Mouse (Mus musculus): ENCODE results near the gene Rab3c. TPM values are rescaled to one million over a fixed set of nuclear protein-coding genes. Genes with fewer than 3 reads are reported as not detected.

Rab3c gene
- polyA plus RNA-seq, 1 experiment from 2014 or later = 3.1 TPM

DNA sequence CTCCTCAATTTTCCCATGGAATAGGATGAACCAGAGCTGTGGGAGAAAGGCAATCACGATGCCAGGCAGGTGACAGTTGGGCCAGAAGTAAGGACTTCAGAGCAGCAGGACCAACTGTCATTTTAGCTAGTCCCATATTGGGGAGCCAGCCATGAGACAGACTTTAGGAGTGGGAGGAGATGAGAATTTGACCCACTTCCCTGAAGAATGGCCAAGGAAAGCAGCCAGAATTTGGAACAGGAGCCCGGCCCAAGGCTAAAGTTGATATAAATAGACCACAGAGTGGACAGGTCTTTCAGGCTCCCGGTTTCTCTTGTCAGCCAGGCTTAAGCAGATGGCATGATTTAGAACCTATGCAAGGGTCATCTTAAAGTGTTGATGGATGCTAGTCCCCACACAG, 213.6 kb downstream of the Rab3c start:
- TF ChIP-seq CTCF (IDR thresholded peaks at IDR 0.05; ENCODE audit: low read depth) (no peak), EP300 (optimal IDR thresholded peaks at IDR 0.05) (no peak)
- no peak overlapping the region for H3K27ac ChIP-seq (replicated peaks)
- no peaks in the 10 kb centered on the region for H3K36me3 ChIP-seq (ENCODE audit: control insufficient read depth, insufficient read depth, low read length)
- WGBS = 51% methylated on average over 3 of the region's 3 CpGs
- no peaks in the 10 kb centered on the region for H3K27me3 ChIP-seq (ENCODE audit: control insufficient read depth, insufficient read depth, low read length)
- H3K4me1 ChIP-seq (replicated peaks; ENCODE audit: control insufficient read depth, insufficient read depth) = no peaks in the 10 kb centered on the region
- no peaks in the 10 kb centered on the region for H3K9me3 ChIP-seq (ENCODE audit: control insufficient read depth, low read length)
- no peak for ATAC-seq (ENCODE audit: low FRiP score, low TSS enrichment)
- no peak for DNase-seq (ENCODE audit: low spot score)
- H3K4me2 ChIP-seq (replicated peaks; ENCODE audit: low read depth) = no peak overlapping the region
- no peak overlapping the region for H3K9ac ChIP-seq (ENCODE audit: low read length)
- no peak overlapping the region for H3K4me3 ChIP-seq (ENCODE audit: low read depth, low read length)

- Histone ChIP-seq H3K36me3 (ENCODE audit: control insufficient read depth, insufficient read depth, low read length) (no peaks in the 10 kb centered on the region), H3K9ac (ENCODE audit: low read length) (no peak overlapping the region), H3K9me3 (ENCODE audit: control insufficient read depth, low read length) (no peaks in the 10 kb centered on the region), H3K4me2 (replicated peaks; ENCODE audit: low read depth) (no peak overlapping the region), H3K27ac (replicated peaks) (no peak overlapping the region), H3K4me1 (replicated peaks; ENCODE audit: control insufficient read depth, insufficient read depth) (no peaks in the 10 kb centered on the region), H3K4me3 (ENCODE audit: low read depth, low read length) (no peak overlapping the region), H3K27me3 (ENCODE audit: control insufficient read depth, insufficient read depth, low read length) (no peaks in the 10 kb centered on the region)
- ATAC-seq (ENCODE audit: low FRiP score, low TSS enrichment) (no peak), DNase-seq (ENCODE audit: low spot score) (no peak)
- 81% methylated on average over 2 of the region's 2 CpGs for WGBS
- TF ChIP-seq CTCF (IDR thresholded peaks at IDR 0.05; ENCODE audit: low read depth) (no peak), EP300 (optimal IDR thresholded peaks at IDR 0.05) (no peak)
Measured at GRCm38 (mm10) chr13:110066674-110067073, 214.1 kb downstream of the Rab3c start.

DNA sequence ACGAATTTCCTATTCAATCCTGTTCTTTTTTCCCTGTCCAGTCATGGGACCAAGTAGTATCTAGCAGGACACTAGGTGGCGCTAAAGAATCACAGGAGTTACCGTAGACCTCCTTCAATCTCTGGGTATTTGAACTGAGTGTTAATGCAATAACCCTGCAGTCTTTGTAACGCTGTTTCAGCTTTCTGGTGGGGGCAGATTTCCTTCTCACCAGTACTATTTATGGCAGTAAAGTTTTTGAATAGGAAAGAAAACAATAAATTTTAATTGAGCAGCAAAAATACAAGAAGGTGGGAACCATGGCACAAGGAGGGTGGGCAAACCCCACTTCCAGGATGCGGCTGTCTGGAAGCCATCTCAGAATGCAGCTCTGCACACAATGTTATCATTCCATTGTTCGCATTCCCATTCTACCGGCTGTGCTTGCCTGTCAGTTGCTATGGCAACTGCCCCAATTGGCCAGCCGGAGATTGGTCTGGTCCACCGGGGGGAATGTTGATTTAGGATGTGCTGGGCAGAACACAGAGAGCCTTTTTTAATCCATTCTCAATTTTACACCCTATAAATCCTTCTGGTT, 217.9 kb downstream of the Rab3c start:
- DNase-seq (ENCODE audit: low spot score) = peak; percentile 61
- Histone ChIP-seq H3K27ac (replicated peaks) (no peak overlapping the region), H3K27me3 (ENCODE audit: control insufficient read depth, insufficient read depth, low read length) (no peaks in the 10 kb centered on the region), H3K36me3 (ENCODE audit: control insufficient read depth, insufficient read depth, low read length) (no peaks in the 10 kb centered on the region), H3K9ac (ENCODE audit: low read length) (no peak overlapping the region), H3K4me3 (ENCODE audit: low read depth, low read length) (no peak overlapping the region), H3K9me3 (ENCODE audit: control insufficient read depth, low read length) (no peaks in the 10 kb centered on the region), H3K4me2 (replicated peaks; ENCODE audit: low read depth) (no peak overlapping the region), H3K4me1 (replicated peaks; ENCODE audit: control insufficient read depth, insufficient read depth) (no peaks in the 10 kb centered on the region)
- TF ChIP-seq CTCF (IDR thresholded peaks at IDR 0.05; ENCODE audit: low read depth) (peak; percentile 96), EP300 (optimal IDR thresholded peaks at IDR 0.05) (no peak)
- peak; percentile 92 for ATAC-seq (ENCODE audit: low FRiP score, low TSS enrichment)
- WGBS = 8% methylated on average over 9 of the region's 9 CpGs

- Histone ChIP-seq H3K27ac (replicated peaks) (no peak overlapping the region), H3K4me1 (replicated peaks; ENCODE audit: control insufficient read depth, insufficient read depth) (no peaks in the 10 kb centered on the region), H3K36me3 (ENCODE audit: control insufficient read depth, insufficient read depth, low read length) (no peaks in the 10 kb centered on the region), H3K9ac (ENCODE audit: low read length) (no peak overlapping the region), H3K4me2 (replicated peaks; ENCODE audit: low read depth) (no peak overlapping the region), H3K27me3 (ENCODE audit: control insufficient read depth, insufficient read depth, low read length) (no peaks in the 10 kb centered on the region), H3K4me3 (ENCODE audit: low read depth, low read length) (no peak overlapping the region), H3K9me3 (ENCODE audit: control insufficient read depth, low read length) (no peaks in the 10 kb centered on the region)
- peak; percentile 89 for ATAC-seq (ENCODE audit: low FRiP score, low TSS enrichment)
- DNase-seq (ENCODE audit: low spot score) = peak; percentile 65
- TF ChIP-seq EP300 (optimal IDR thresholded peaks at IDR 0.05) (no peak), CTCF (IDR thresholded peaks at IDR 0.05; ENCODE audit: low read depth) (no peak)
- WGBS = 39% methylated on average over 8 of the region's 8 CpGs
Measured at GRCm38 (mm10) chr13:110062288-110062687, 218.5 kb downstream of the Rab3c start.

DNA sequence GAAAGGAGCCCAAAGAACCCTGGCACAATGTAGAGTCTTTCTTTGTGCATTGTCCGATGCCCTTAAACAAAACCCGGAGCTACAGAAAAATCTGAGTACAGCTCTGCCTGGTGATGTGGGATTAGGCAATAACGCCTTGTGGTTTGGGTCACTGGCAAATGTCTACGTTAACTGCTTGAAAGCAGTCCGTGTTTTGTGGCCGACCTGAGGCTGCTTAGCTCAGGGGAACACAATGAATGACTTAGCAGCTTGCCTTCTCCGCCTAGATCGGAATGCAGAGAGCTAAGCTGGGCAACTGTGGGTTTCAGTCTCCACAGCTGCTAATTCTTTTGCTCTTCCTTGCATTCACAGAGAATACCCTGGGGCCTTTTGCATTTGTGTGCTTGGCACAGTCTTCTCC, 226.3 kb downstream of the Rab3c start:
- no peak for DNase-seq (ENCODE audit: low spot score)
- ATAC-seq (ENCODE audit: low FRiP score, low TSS enrichment) = no peak
- Histone ChIP-seq H3K36me3 (ENCODE audit: control insufficient read depth, insufficient read depth, low read length) (no peaks in the 10 kb centered on the region), H3K27me3 (ENCODE audit: control insufficient read depth, insufficient read depth, low read length) (no peaks in the 10 kb centered on the region), H3K4me2 (replicated peaks; ENCODE audit: low read depth) (no peak overlapping the region), H3K27ac (replicated peaks) (no peak overlapping the region), H3K4me3 (ENCODE audit: low read depth, low read length) (no peak overlapping the region), H3K9ac (ENCODE audit: low read length) (no peak overlapping the region), H3K4me1 (replicated peaks; ENCODE audit: control insufficient read depth, insufficient read depth) (no peaks in the 10 kb centered on the region), H3K9me3 (ENCODE audit: control insufficient read depth, low read length) (no peaks in the 10 kb centered on the region)
- TF ChIP-seq CTCF (IDR thresholded peaks at IDR 0.05; ENCODE audit: low read depth) (no peak), EP300 (optimal IDR thresholded peaks at IDR 0.05) (no peak)
- WGBS = 70% methylated on average over 8 of the region's 8 CpGs

DNA sequence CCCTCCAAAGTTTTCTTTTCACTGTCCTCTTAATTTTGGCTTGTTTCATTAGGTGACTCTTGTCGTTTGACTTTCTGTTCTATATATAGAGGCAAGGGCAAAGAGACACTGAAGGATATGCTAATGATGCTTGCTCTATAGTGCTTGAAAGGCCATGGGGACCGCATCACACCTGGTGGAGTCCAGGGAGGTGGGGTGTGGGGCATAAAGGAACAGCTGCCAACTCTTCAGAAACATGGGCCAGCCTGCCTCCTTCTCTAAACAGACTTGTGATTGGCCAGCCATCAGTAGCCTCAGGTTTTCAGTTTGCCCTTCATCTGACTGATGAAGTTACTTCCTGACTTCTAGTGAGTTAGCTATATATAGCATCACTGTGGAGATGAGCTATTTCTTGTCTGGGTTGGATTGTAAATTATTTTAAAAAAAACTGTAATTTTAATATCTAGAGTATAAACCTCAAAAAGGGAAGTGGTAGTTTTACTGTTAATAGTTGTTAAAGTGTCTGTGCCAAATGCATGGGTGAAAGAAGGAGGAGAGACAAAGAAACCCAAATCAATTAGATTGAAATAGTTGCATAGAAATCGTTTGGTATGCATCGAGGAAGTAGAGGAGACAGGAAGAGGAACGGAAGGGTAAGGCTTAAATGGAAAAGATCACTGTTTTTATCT, 231.9 kb downstream of the Rab3c start:
- Histone ChIP-seq H3K36me3 (ENCODE audit: control insufficient read depth, insufficient read depth, low read length) (no peaks in the 10 kb centered on the region), H3K27ac (replicated peaks) (no peak overlapping the region), H3K9ac (ENCODE audit: low read length) (no peak overlapping the region), H3K27me3 (ENCODE audit: control insufficient read depth, insufficient read depth, low read length) (no peaks in the 10 kb centered on the region), H3K4me3 (ENCODE audit: low read depth, low read length) (no peak overlapping the region), H3K9me3 (ENCODE audit: control insufficient read depth, low read length) (no peaks in the 10 kb centered on the region), H3K4me1 (replicated peaks; ENCODE audit: control insufficient read depth, insufficient read depth) (no peaks in the 10 kb centered on the region), H3K4me2 (replicated peaks; ENCODE audit: low read depth) (no peak overlapping the region)
- TF ChIP-seq EP300 (optimal IDR thresholded peaks at IDR 0.05) (no peak), CTCF (IDR thresholded peaks at IDR 0.05; ENCODE audit: low read depth) (no peak)
- no peak for DNase-seq (ENCODE audit: low spot score)
- 39% methylated on average over 5 of the region's 5 CpGs for WGBS
- no peak for ATAC-seq (ENCODE audit: low FRiP score, low TSS enrichment)

All from stomach, postnatal 0 days (tissue).